Mouse (Mus musculus): ENCODE data around the gene Cdhr4. TPM values are rescaled to one million over a fixed set of nuclear protein-coding genes. Genes with fewer than 3 reads are reported as not detected.
A peak's percentile ranks its signal among the peaks of the same experiment; 100 is the strongest.

Gene Cdhr4
- total RNA-seq (2021) = 1 to 10 TPM; 2.0 TPM

DNA sequence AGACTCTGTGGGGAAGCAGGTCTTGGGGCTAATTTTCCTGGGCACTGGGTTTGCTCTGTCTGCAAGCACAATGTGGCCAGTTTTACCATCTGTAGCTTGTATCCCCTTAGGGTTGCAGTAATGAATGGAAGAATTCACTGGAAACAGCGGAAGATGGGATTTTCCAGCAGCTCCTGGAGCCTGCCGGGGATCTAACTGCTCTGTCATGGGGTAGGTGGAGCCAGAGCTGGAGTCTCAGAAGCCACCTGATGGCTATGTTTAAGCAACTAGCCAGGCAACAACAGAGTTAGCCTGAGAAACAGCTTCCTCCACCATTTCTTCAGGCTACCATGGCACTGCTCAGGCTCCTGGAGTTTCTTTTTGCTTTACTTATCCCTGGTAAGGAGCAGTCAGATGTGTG is at the start of gene Cdhr4:
Gene Cdhr4 (plus strand): TSS at position 301 of the 400 bp plus-strand sequence.
- intact Hi-C loops (cut with DNase I) = no loop called here
- no peak for DNase-seq

- no peak for DNase-seq
- intact Hi-C loops (cut with DNase I) = no loop called here
These were observed 44.8 kb upstream of the Cdhr4 start for GRCm38 (mm10) chr9:107947241-107948194.

GRCm38 (mm10) chr9:107949184-107949921 is 42.9 kb upstream of the Cdhr4 start:
- no peak for DNase-seq
- intact Hi-C loops (cut with DNase I) = no loop called here

- intact Hi-C loops (cut with DNase I) = no loop called here
- no peak for DNase-seq
These were observed 42.4 kb upstream of the Cdhr4 start, which contains the start of gene Traip for GRCm38 (mm10) chr9:107949922-107950235. Traip (plus strand) TSS chr9:107950136.

- intact Hi-C loops (cut with DNase I) = no loop called here
- peak; percentile 93 to 96 for DNase-seq
These were observed 41.6 kb upstream of the Cdhr4 start for GRCm38 (mm10) chr9:107950460-107951355.

DNA sequence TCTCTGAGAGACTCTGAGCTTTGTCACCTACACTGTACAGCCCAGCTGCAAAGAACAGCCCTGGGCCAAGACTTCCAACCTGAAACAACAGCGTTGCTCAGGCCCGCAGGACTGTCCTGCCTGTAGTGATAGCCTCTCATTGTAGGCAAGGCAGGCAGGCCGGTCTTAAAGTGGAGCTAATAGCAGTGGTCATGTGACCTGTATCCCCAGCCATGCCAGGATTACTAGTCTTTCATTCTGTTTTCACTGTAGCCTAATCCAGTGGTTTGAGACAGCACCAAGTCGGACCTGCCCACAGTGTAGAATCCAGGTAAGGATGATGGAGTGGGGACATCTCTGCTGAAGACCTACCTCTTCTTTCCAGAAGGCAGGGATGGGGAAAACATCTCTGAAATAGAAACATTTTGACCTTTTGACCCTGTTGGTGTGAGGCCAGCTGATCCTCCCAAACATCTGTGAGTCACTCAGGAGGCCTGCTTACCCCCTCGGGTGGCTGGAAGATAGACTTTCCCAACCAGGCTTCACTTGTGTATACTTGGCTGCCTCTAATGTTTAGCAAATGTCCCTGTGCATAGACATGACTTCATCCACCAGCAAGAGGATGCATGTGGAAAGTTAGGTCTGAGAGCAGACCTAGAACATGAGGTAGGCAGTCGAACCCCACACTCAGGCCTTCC is 36.5 kb upstream of the Cdhr4 start:
- DNase-seq = no peak
- intact Hi-C loops (cut with DNase I) = no loop called here

- no peak for DNase-seq
- intact Hi-C loops (cut with DNase I) = no loop called here
These were observed 35.2 kb upstream of the Cdhr4 start for GRCm38 (mm10) chr9:107957141-107957540.

DNA sequence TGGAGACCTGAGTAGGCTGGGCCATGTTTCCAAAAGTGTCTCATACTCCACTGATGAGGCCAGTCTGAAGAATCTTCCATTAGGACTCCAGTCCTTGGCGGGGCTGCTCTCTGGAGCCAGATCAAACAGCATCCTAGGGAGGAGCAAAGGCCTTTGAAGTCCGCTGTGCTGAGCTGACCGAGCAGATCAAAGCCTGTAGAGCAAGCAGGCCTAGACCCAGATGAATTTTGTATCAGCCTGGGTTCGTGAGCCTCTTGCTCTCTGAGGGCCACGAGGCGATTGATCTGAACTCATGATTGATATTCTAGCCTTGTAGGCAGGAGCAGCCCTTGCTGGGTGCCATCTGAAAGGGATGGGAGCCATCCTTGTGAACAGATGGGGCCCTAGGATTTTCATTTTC is 32.4 kb upstream of the Cdhr4 start:
- DNase-seq = no peak
- intact Hi-C loops (cut with DNase I) = no loop called here

GRCm38 (mm10) chr9:107960928-107961327 is 31.4 kb upstream of the Cdhr4 start:
- no peak for DNase-seq
- intact Hi-C loops (cut with DNase I) = no loop called here

DNA sequence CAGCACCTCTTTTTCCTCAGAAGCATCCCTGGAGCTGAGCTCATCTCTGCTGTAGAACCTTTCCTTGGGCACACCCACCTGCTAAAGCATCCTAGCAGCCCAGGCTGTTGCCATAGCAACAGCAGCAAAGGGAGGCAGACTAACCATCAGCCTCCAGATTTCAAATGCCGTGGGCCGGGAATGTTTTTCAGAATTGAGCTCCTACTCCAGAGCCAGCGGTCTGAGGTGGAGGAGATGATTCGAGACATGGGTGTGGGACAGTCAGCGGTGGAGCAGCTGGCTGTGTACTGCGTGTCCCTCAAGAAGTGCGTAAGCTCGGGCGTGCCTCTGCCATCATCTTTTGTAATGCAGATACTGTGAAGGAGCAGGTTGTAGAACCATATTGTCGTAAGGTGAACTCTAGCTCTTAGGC is 30.9 kb upstream of the Cdhr4 start:
- DNase-seq = no peak
- intact Hi-C loops (cut with DNase I) = no loop called here

DNA sequence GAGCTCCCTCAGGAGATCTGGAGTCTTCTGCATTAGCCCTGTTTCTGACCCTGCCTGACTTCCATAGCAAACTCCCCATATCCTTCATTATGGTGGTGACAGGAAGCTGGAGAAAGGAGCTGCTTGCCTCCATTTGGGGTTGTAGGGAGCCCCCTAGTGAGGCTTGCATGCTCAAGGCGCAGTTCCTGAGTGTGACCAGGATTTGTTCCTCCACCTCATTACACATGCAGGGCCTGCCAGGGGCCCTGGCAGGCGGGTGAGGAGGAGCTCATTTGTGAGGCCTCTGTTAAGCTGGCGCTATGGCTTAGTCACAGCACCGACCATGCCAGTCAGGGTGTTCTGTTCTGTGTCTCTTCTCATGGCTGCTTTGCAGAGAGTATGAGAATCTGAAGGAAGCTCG is 30.4 kb upstream of the Cdhr4 start:
- intact Hi-C loops (cut with DNase I) = loop anchor here (1.0 kb wide), 1 partner anchor 58 kb away; no protein-coding TSS in a partner anchor
- DNase-seq = peak; percentile 54 to 59

GRCm38 (mm10) chr9:107962916-107963315 is 29.4 kb upstream of the Cdhr4 start:
- DNase-seq = no peak
- intact Hi-C loops (cut with DNase I) = loop anchor here (1.0 kb wide), 3 partner anchors 23 to 102 kb away; no protein-coding TSS in a partner anchor

- intact Hi-C loops (cut with DNase I) = loop anchor here (1.0 kb wide), 3 partner anchors 23 to 102 kb away; partner anchors contain the start of gene Gmppb
- DNase-seq = peak; percentile 90 to 93
These were observed 28.6 kb upstream of the Cdhr4 start for GRCm38 (mm10) chr9:107963700-107964099.

DNA sequence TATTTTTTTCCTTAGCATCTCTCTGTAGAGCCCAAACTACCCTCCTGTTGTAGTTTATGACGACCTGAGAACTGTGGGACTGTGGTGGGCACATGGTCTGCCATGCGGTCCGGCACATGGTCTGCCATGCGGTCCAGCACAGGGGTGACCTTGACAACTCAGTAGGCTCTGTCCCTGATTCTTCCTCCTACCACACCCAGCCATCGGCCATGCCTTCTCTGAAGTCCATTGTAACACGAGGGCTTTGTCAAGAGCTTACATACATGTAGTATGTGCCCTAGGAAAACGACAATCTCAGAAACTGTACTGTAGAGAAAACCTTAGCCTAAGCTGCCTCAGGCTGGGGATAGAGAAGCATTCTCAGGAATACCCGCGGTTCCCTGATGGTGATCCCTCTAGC is 27.6 kb upstream of the Cdhr4 start:
- DNase-seq = no peak
- intact Hi-C loops (cut with DNase I) = loop anchor here (1.0 kb wide), 1 partner anchor 85 kb away; the partner anchor contains the start of gene Gmppb

- intact Hi-C loops (cut with DNase I) = loop anchor here (1.0 kb wide), 1 partner anchor 16 kb away; no protein-coding TSS in a partner anchor
- no peak for DNase-seq
These were observed 25.6 kb upstream of the Cdhr4 start for GRCm38 (mm10) chr9:107966676-107967075.

DNA sequence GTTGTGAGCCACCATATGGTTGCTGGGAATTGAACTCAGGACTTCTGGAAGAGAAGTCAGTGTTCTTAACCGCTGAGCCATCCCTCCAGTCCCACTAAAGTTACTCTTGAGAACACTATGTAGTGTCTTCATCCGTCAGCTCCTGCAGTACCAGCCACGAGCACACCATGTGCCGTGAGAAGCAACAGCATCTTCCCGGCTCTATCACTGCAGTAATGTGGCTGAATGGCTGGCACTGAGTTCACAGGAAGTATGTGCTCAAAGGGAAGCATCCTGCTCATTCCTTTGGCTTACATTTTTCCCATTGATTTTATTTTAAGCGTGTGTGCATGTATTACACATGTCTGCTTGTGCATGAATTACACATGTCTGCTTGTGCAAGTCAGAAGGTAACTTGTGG is 24.9 kb upstream of the Cdhr4 start:
- no peak for DNase-seq
- intact Hi-C loops (cut with DNase I) = no loop called here

- DNase-seq = no peak
- intact Hi-C loops (cut with DNase I) = no loop called here
These were observed 23.8 kb upstream of the Cdhr4 start for GRCm38 (mm10) chr9:107968531-107968930.

GRCm38 (mm10) chr9:107970311-107970710 is 22.0 kb upstream of the Cdhr4 start:
- intact Hi-C loops (cut with DNase I) = no loop called here
- no peak for DNase-seq

DNA sequence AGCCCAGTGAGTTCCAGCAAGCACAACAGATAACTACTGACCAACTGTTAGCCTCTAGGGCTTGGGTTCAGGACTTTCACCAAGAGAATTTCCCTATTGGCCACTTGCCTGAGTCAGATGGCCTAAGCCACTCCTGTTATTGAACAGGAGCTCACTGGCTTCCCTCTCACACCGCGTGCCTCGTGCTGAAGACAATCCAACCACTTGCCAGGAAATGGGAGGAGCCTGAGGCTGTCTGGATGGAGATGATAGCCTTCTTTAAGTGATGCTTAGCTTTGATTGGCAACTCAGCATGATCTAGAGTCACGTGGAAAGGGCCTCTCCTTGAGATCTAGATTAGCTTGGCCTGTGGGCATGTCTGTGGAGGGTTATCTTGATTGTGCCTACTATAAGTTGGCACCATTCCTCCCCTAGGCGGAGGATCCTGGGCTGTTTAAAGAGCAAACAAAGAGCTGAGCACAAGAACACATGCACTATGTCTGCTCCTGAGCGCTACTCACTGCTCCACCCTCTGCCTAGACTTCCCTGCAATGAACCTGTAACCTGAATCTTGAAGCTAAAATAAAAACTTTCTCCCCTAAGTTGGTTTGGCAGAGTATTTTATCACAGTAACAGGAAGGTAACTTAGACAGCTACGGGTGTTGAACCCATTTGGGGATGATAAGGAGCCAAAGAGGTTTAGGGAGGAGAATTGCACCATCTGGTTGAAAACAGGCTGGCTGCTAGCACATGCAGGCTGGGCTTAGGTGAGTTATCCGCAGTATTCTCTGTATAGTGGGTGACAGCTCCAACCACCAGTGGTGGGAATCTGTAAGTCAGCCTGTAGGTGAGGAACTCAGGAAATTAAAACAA is 20.4 kb upstream of the Cdhr4 start:
- peak; percentile 32 to 55 for DNase-seq
- intact Hi-C loops (cut with DNase I) = no loop called here

All from heart, postnatal 10 days (tissue).